Mouse (Mus musculus) frontal cortex, adult 2 months (tissue): ENCODE measurements around the gene Cd99l2. TPM values are rescaled to one million over a fixed set of nuclear protein-coding genes. Genes with fewer than 3 reads are reported as not detected.
A peak's percentile ranks its signal among the peaks of the same experiment; 100 is the strongest.

Source experiments
- DNase-seq, 2 experiments: peaks; one replicate each; pipeline ENCODE4 v3.0.0; 2022; ENCODE audit warnings: low spot score in 1 of 2; ENCODE audit errors: extremely low spot score in 1 of 2
- polyA plus RNA-seq: library from polyadenylated mRNA; depleted of rRNA; stranded (reverse); fragments of >200 nt; gene quantifications from 2 replicates; pipeline ENCODE4 v1.2.3, GENCODE M21; 2012

Cd99l2 gene
- polyA plus RNA-seq, 1 experiment: 51.3 TPM

- no peak for DNase-seq
These were observed 18.2 kb downstream of the Cd99l2 start for GRCm38 (mm10) chrX:71474296-71474956.

- DNase-seq: no peak
These were observed 23.9 kb downstream of the Cd99l2 start for GRCm38 (mm10) chrX:71468639-71469295.

- no peak for DNase-seq
These were observed 25.2 kb downstream of the Cd99l2 start for GRCm38 (mm10) chrX:71467491-71467890.

GRCm38 (mm10) chrX:71465417-71465816 is 27.2 kb downstream of the Cd99l2 start:
- DNase-seq: no peak

- peak in 1 of 2 experiments; percentile 7 for DNase-seq
These were observed 28.4 kb downstream of the Cd99l2 start for GRCm38 (mm10) chrX:71464138-71464826.

- no peak for DNase-seq
These were observed 36.4 kb downstream of the Cd99l2 start for GRCm38 (mm10) chrX:71456078-71456737.

- no peak for DNase-seq
These were observed 49.7 kb downstream of the Cd99l2 start for GRCm38 (mm10) chrX:71442916-71443315.

GRCm38 (mm10) chrX:71439473-71439872 is 53.2 kb downstream of the Cd99l2 start:
- DNase-seq: no peak

GRCm38 (mm10) chrX:71435542-71435941 is 57.1 kb downstream of the Cd99l2 start:
- peak; percentile 16 to 52 for DNase-seq

- no peak for DNase-seq
These were observed 57.8 kb downstream of the Cd99l2 start for GRCm38 (mm10) chrX:71434860-71435259.

GRCm38 (mm10) chrX:71434448-71434847 is 58.2 kb downstream of the Cd99l2 start:
- no peak for DNase-seq

- no peak for DNase-seq
These were observed 61.7 kb downstream of the Cd99l2 start for GRCm38 (mm10) chrX:71430900-71431299.

GRCm38 (mm10) chrX:71427491-71427890 is 65.2 kb downstream of the Cd99l2 start:
- no peak for DNase-seq

- DNase-seq: peak; percentile 31 to 89
These were observed 66.7 kb downstream of the Cd99l2 start for GRCm38 (mm10) chrX:71425746-71426519.

GRCm38 (mm10) chrX:71424852-71425251 is 67.8 kb downstream of the Cd99l2 start:
- no peak for DNase-seq

GRCm38 (mm10) chrX:71413616-71414015 is 79.0 kb downstream of the Cd99l2 start:
- DNase-seq: no peak

- DNase-seq: no peak
These were observed 79.9 kb downstream of the Cd99l2 start for GRCm38 (mm10) chrX:71412776-71413175.

- DNase-seq: no peak
These were observed 84.3 kb downstream of the Cd99l2 start for GRCm38 (mm10) chrX:71408386-71408785.

GRCm38 (mm10) chrX:71406290-71406689 is 86.4 kb downstream of the Cd99l2 start:
- DNase-seq: no peak

- no peak for DNase-seq
These were observed 96.3 kb downstream of the Cd99l2 start for GRCm38 (mm10) chrX:71396326-71396725.
